Mouse (Mus musculus): Measurements from ENCODE around the gene Blmh. TPM values are rescaled to one million over a fixed set of nuclear protein-coding genes. Genes with fewer than 3 reads are reported as not detected.
A peak's percentile ranks its signal among the peaks of the same experiment; 100 is the strongest.

Gene Blmh
- total RNA-seq, 1 experiment from 2014 or later, result 98.4 TPM

GRCm38 (mm10) chr11:76984173-76984572 is 59.6 kb downstream of the Blmh start:
- ATAC-seq (replicated peaks; ENCODE audit: insufficient number of reproducible peaks, low FRiP score, low TSS enrichment, poor library complexity, severe bottlenecking), result no peak

GRCm38 (mm10) chr11:76990839-76991238 is 66.2 kb downstream of the Blmh start:
- ATAC-seq (replicated peaks; ENCODE audit: insufficient number of reproducible peaks, low FRiP score, low TSS enrichment, poor library complexity, severe bottlenecking), result peak; percentile 36; the same call in 1 of the 2 replicates

DNA sequence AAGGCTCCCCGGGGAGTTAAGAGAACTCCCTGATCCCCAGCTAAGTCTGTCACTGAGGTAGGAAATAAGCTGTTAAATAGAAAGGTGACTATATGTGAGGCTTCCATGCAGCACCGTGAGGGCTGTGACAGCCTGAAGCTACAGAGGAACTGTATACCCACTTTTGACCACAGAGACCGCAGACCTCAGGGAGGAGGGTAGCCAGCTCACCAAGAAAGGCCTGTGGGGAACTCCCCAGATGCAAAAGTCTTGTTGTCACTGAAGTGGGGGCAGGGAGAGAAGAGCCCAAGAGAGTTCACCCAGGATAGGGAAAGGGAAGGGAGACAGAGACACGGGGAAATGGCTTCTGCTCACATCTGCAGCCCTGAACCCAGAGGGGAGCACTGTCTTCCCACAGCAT is 68.3 kb downstream of the Blmh start:
- ATAC-seq (replicated peaks; ENCODE audit: insufficient number of reproducible peaks, low FRiP score, low TSS enrichment, poor library complexity, severe bottlenecking), result peak; percentile 79

- no peak for ATAC-seq (replicated peaks; ENCODE audit: insufficient number of reproducible peaks, low FRiP score, low TSS enrichment, poor library complexity, severe bottlenecking)
These were observed 71.5 kb downstream of the Blmh start for GRCm38 (mm10) chr11:76995966-76996672.

GRCm38 (mm10) chr11:76997305-76997704 is 72.7 kb downstream of the Blmh start:
- peak; percentile 62 for ATAC-seq (replicated peaks; ENCODE audit: insufficient number of reproducible peaks, low FRiP score, low TSS enrichment, poor library complexity, severe bottlenecking)

- ATAC-seq (replicated peaks; ENCODE audit: insufficient number of reproducible peaks, low FRiP score, low TSS enrichment, poor library complexity, severe bottlenecking), result peak; percentile 47; the same call in 1 of the 2 replicates
These were observed 73.5 kb downstream of the Blmh start, which contains the start of gene Slc6a4 for GRCm38 (mm10) chr11:76997916-76998704. Slc6a4 (plus strand) TSS chr11:76998603.

DNA sequence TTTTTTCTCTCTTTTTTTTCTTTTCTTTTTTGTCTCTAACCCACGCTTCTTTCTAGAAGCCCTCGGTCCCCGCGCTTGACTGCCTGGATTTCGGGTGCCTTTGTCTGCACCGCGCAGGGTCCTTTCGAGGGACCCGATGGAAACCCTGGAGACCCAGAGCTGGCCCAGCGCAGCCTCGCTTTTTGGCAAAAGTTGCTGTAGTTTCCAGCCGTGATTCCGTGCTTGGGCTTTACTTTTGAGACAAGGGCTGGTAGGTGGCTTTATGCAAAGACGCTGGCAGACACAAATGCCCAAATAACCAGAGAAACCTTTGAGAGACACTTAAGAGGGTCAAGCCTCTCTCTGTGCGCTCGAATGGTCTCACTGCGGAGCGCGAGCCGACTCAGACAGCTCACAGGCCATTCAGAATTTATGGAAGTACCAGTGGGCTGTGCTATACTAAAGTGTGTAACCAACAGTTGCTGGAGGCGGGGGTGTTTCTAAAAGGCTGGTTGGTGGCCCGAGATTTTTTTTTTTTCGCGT is 74.2 kb downstream of the Blmh start:
- no peak for ATAC-seq (replicated peaks; ENCODE audit: insufficient number of reproducible peaks, low FRiP score, low TSS enrichment, poor library complexity, severe bottlenecking)

DNA sequence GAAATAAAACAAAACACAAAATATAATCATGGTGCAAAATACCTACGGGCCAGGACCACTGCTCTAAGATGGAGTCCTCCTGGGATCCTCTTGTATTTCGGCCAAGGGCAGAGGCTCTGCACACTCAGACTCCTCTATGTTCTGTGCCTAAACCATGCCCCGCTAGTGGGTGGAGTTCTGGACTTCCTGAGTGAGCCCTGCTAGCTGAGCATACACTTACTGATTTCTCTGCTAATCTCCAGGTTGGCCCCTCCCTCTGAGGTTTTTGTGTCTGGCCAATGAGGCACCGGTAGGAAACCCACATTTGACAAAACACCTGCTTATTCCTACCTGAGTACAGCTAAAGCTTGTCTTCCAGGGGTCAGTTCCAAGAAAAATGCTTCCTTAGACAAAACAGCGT is 76.1 kb downstream of the Blmh start:
- no peak for ATAC-seq (replicated peaks; ENCODE audit: insufficient number of reproducible peaks, low FRiP score, low TSS enrichment, poor library complexity, severe bottlenecking)

DNA sequence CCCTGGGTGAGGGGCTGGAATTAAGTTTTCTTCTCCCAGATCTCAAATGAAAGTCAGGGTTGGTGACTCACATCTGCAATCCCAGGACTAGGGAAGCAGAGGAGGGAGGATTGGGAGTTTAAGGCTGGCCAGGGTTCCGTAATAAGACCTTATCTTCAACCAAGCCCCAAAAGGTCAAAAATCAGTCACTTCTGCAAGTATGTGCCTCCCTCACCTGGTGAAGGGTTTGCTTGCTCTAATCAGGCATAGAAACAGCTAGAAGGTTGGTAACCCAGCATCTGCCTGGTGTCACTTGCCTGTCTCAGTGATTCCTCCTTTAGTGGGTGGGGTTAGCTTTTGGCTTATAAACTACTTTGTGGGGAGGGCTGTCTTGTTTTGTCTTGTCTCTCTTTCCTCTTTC is 77.8 kb downstream of the Blmh start:
- no peak for ATAC-seq (replicated peaks; ENCODE audit: insufficient number of reproducible peaks, low FRiP score, low TSS enrichment, poor library complexity, severe bottlenecking)

- ATAC-seq (replicated peaks; ENCODE audit: insufficient number of reproducible peaks, low FRiP score, low TSS enrichment, poor library complexity, severe bottlenecking), result no peak
These were observed 81.3 kb downstream of the Blmh start for GRCm38 (mm10) chr11:77005881-77006280.

- ATAC-seq (replicated peaks; ENCODE audit: insufficient number of reproducible peaks, low FRiP score, low TSS enrichment, poor library complexity, severe bottlenecking), result no peak
These were observed 82.0 kb downstream of the Blmh start for GRCm38 (mm10) chr11:77006616-77007015.

- ATAC-seq (replicated peaks; ENCODE audit: insufficient number of reproducible peaks, low FRiP score, low TSS enrichment, poor library complexity, severe bottlenecking), result no peak
These were observed 84.7 kb downstream of the Blmh start for GRCm38 (mm10) chr11:77009069-77010025.

DNA sequence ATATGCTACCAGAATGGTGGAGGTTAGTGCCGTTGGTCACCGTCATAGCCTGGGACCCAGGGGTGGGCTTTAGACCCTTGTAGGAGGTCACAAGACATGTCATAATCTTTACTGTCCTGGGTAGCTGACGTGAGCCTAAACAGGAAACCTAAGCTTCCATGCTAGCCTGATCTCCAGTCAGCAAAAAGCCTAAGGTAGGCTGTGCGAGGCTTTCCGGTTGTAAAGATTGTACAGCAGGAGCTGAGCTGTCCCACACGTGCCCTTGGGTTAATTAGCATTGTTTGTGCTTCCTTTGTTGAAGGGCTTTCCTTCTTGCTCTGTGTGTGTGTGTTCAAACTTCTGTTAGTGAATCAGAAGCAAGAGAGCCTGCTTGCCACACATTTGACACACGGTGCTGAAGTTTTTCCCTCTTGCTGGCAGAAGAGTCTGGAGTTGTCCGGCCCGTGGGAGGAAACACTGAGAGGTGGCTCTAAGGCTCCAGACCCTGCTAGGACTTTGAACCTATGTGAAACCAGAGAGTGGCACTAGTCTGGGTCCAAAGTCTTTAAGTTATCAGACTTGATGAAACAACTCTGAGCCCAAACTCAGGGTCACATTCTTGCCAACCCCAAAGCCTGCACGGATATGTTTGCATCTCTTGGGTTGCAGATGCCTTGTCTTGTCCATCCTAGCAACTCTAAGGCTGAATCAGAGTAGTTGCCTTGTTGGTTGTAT is 86.3 kb downstream of the Blmh start:
- ATAC-seq (replicated peaks; ENCODE audit: insufficient number of reproducible peaks, low FRiP score, low TSS enrichment, poor library complexity, severe bottlenecking), result no peak

- no peak for ATAC-seq (replicated peaks; ENCODE audit: insufficient number of reproducible peaks, low FRiP score, low TSS enrichment, poor library complexity, severe bottlenecking)
These were observed 93.4 kb downstream of the Blmh start for GRCm38 (mm10) chr11:77018046-77018445.

DNA sequence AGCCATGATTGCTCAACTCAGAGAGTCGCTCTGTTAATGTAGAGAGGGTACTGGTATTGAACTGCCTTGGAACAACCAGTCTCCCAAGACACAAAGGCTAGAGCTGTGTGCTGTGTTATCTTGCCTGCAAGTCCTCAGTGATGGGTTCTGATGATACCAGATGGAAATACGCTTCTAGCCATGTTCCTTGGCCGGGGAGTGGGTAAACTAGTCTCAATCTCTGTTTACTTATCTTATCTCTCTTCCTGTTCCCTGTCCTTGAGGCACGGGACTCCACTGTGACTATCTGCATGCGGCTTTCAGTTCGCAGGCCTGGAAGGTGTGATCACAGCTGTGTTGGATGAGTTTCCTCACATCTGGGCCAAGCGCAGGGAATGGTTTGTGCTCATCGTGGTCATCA is 94.9 kb downstream of the Blmh start:
- no peak for ATAC-seq (replicated peaks; ENCODE audit: insufficient number of reproducible peaks, low FRiP score, low TSS enrichment, poor library complexity, severe bottlenecking)

- ATAC-seq (replicated peaks; ENCODE audit: insufficient number of reproducible peaks, low FRiP score, low TSS enrichment, poor library complexity, severe bottlenecking), result no peak
These were observed 97.3 kb downstream of the Blmh start for GRCm38 (mm10) chr11:77021749-77022396.

GRCm38 (mm10) chr11:77026559-77026958 is 102.0 kb downstream of the Blmh start:
- no peak for ATAC-seq (replicated peaks; ENCODE audit: insufficient number of reproducible peaks, low FRiP score, low TSS enrichment, poor library complexity, severe bottlenecking)

DNA sequence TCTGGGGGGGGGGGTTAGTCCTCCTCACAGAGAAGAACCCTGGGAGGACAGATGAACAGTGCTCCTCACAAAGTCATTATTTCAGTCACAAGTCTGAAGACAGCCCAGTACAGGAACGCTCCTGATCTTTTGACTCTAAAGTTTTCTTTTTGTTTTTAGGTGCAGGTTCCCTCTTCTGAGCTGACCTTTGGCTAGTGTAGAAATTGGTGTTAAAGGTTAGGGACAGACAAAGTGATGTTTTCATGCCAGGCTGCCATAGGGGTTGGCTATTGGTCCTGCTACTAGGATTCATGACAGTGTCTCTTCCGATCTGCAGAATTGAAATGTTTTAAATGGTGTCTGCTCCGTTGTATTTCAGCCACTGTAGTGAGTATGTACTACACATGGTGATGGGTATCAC is 103.5 kb downstream of the Blmh start:
- peak; percentile 61; the same call in 1 of the 2 replicates for ATAC-seq (replicated peaks; ENCODE audit: insufficient number of reproducible peaks, low FRiP score, low TSS enrichment, poor library complexity, severe bottlenecking)

Data from monocyte, adult 5-6 weeks (primary cell).